Mouse (Mus musculus): ENCODE results near the gene Arrdc2. TPM values are rescaled to one million over a fixed set of nuclear protein-coding genes. Genes with fewer than 3 reads are reported as not detected.
A peak's percentile ranks its signal among the peaks of the same experiment; 100 is the strongest.

The Arrdc2 gene
- polyA plus RNA-seq, 1 experiment from 2014 or later, result 2.8 TPM

DNA sequence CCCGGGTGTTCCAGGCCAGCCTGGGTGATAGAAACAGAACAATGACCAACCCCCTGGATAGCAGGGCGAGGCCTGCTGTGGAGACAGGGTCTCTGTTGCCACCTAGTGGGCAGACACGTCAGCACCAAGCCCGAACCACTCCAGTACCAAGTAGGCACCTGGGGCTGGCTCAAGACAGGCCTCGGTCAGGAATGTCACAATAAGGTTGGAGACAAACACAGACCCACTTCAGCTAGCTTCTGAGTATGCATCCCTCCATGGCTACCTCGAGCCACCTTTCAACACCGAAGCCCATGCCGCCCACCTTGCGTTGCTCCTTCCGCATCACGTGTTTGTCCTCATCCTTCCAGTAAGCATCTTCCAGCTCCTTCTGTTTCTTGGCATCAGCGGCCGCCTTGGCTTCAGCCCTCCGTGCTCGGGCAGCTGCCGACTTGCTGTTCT, 30.1 kb upstream of the Arrdc2 start:
- Histone ChIP-seq H3K9ac (ENCODE audit: low read length) (no peak overlapping the region), H3K9me3 (ENCODE audit: control insufficient read depth, low read length) (no peaks in the 10 kb centered on the region), H3K27ac (replicated peaks in 1 of 2; ENCODE audit: control insufficient read depth in 1 of 2, insufficient read depth in 1 of 2, low read depth in 2 of 2, low read length in 2 of 2) (no peak overlapping the region), H3K36me3 (ENCODE audit: control insufficient read depth, insufficient read depth, low read length) (peaks cover 10% of the 10 kb centered on the region), H3K4me1 (ENCODE audit: control insufficient read depth in 2 of 2, insufficient read depth in 2 of 2, low read length in 2 of 2) (peaks cover 16 to 20% of the 10 kb centered on the region in 2 experiments), H3K4me3 (ENCODE audit: control insufficient read depth in 1 of 2, insufficient read depth in 1 of 2, low read depth in 1 of 2, low read length in 2 of 2) (no peak overlapping the region), H3K27me3 (ENCODE audit: control insufficient read depth, insufficient read depth, low read length) (no peaks in the 10 kb centered on the region), H3K4me2 (ENCODE audit: low read length) (no peak overlapping the region)
- ATAC-seq (ENCODE audit: insufficient number of reproducible peaks, insufficient read depth, low FRiP score, low read depth), result no peak
- 45% methylated on average over 16 of the region's 16 CpGs for WGBS

DNA sequence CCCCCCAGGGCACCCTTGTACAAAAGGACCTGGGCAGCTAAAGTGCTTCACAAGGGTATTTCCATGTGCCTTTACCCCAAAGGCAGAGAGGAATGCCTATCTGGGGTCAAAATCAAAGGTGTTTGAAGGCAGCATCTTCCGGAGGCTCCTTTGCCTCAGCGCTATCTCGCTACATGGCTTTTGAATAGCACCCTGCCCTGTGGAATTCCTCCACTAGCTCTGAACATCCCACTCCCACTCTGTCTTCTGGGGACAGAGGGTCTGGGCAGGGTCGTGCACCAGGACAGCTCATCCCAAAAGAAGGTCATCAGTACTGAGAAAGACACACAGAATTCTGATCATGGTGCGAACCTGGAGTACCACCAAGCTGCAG, 29.7 kb upstream of the Arrdc2 start:
- peaks cover 4% of the 10 kb centered on the region; the same call in 1 of the 2 replicates for H3K27me3 ChIP-seq (ENCODE audit: control insufficient read depth, insufficient read depth, low read length)
- H3K9me3 ChIP-seq (ENCODE audit: control insufficient read depth, low read length), result no peaks in the 10 kb centered on the region
- H3K36me3 ChIP-seq (ENCODE audit: control insufficient read depth, insufficient read depth, low read length), result peaks cover 10% of the 10 kb centered on the region
- no peak overlapping the region for H3K9ac ChIP-seq (ENCODE audit: low read length)
- 44% methylated on average over 5 of the region's 5 CpGs for WGBS
- no peak overlapping the region for H3K27ac ChIP-seq (replicated peaks in 1 of 2; ENCODE audit: control insufficient read depth in 1 of 2, insufficient read depth in 1 of 2, low read depth in 2 of 2, low read length in 2 of 2)
- H3K4me2 ChIP-seq (ENCODE audit: low read length), result no peak overlapping the region
- H3K4me3 ChIP-seq (ENCODE audit: control insufficient read depth in 1 of 2, insufficient read depth in 1 of 2, low read depth in 1 of 2, low read length in 2 of 2), result no peak overlapping the region
- peaks cover 19 to 25% of the 10 kb centered on the region in 2 experiments for H3K4me1 ChIP-seq (ENCODE audit: control insufficient read depth in 2 of 2, insufficient read depth in 2 of 2, low read length in 2 of 2)
- ATAC-seq (ENCODE audit: insufficient number of reproducible peaks, insufficient read depth, low FRiP score, low read depth), result no peak

DNA sequence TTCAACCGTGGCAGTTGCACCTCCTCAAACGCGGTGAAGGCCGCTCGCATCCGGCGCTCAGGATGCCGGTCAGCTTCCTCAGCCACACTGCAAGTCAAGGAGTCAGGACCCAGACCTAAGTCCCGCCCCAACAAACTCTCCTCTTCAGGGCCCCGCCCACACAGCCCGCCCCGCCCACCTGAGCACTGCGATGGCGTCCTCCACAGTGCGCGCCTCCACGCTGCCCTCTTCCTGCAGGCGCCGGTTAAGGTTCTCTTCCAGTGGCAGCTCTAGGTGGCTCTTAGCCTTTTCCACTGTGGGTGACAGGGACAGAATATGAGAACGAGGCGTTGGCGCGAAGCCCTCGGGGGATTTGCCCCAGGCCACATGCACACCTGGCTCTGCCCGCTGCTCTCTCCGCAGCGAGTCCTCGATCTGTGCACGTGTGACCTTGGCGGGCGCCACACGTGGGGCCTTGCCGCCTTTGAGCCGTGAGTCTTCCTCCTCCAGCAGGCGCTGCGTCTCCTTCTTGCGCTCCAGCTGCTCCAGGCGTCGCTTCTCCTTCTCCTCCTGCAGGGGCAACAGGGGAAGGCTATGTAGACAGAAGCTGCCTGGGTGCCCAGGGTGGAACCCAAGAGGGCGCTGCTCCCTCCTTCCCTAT, 29.2 kb upstream of the Arrdc2 start:
- H3K4me2 ChIP-seq (ENCODE audit: low read length), result peak overlapping the region; percentile 32; the same call in 1 of the 2 replicates
- no peak overlapping the region for H3K27ac ChIP-seq (replicated peaks in 1 of 2; ENCODE audit: control insufficient read depth in 1 of 2, insufficient read depth in 1 of 2, low read depth in 2 of 2, low read length in 2 of 2)
- peaks cover 9% of the 10 kb centered on the region; the same call in 1 of the 2 replicates for H3K27me3 ChIP-seq (ENCODE audit: control insufficient read depth, insufficient read depth, low read length)
- WGBS, result 36% methylated on average over 40 of the region's 40 CpGs
- peaks cover 10% of the 10 kb centered on the region for H3K36me3 ChIP-seq (ENCODE audit: control insufficient read depth, insufficient read depth, low read length)
- H3K9me3 ChIP-seq (ENCODE audit: control insufficient read depth, low read length), result no peaks in the 10 kb centered on the region
- H3K4me3 ChIP-seq (ENCODE audit: control insufficient read depth in 1 of 2, insufficient read depth in 1 of 2, low read depth in 1 of 2, low read length in 2 of 2), result no peak overlapping the region
- ATAC-seq (ENCODE audit: insufficient number of reproducible peaks, insufficient read depth, low FRiP score, low read depth), result no peak
- H3K9ac ChIP-seq (ENCODE audit: low read length), result no peak overlapping the region
- H3K4me1 ChIP-seq (ENCODE audit: control insufficient read depth in 2 of 2, insufficient read depth in 2 of 2, low read length in 2 of 2), result peaks cover 21 to 29% of the 10 kb centered on the region in 2 experiments

DNA sequence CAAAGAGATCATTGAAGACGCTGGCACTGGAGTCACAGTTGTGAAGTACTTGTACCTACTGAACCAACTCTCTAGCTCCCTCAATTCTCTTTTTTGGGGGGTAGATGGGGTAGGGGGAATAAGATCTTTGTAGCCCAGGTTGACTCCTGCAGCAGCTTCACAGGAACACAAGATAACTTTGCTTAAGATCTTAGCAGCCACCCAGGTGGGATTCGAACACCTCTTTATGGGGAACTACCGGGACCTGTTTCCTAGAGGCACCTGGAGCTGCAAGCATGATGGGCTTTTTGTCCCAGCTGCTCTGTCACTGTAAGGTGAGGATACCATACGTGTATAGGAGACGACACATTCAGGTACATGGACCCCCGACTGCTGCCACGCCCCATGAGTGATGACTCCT, 27.0 kb upstream of the Arrdc2 start:
- peaks cover 25 to 40% of the 10 kb centered on the region in 2 experiments for H3K4me1 ChIP-seq (ENCODE audit: control insufficient read depth in 2 of 2, insufficient read depth in 2 of 2, low read length in 2 of 2)
- peaks cover 10% of the 10 kb centered on the region for H3K36me3 ChIP-seq (ENCODE audit: control insufficient read depth, insufficient read depth, low read length)
- no peak overlapping the region for H3K4me3 ChIP-seq (ENCODE audit: control insufficient read depth in 1 of 2, insufficient read depth in 1 of 2, low read depth in 1 of 2, low read length in 2 of 2)
- peak overlapping the region; percentile 95; the same call in 1 of the 2 replicates for H3K4me2 ChIP-seq (ENCODE audit: low read length)
- no peaks in the 10 kb centered on the region for H3K9me3 ChIP-seq (ENCODE audit: control insufficient read depth, low read length)
- 80% methylated on average over 7 of the region's 7 CpGs for WGBS
- H3K27ac ChIP-seq (replicated peaks in 1 of 2; ENCODE audit: control insufficient read depth in 1 of 2, insufficient read depth in 1 of 2, low read depth in 2 of 2, low read length in 2 of 2), result no peak overlapping the region
- ATAC-seq (ENCODE audit: insufficient number of reproducible peaks, insufficient read depth, low FRiP score, low read depth), result no peak
- H3K27me3 ChIP-seq (ENCODE audit: control insufficient read depth, insufficient read depth, low read length), result peaks cover 28% of the 10 kb centered on the region
- H3K9ac ChIP-seq (ENCODE audit: low read length), result no peak overlapping the region

DNA sequence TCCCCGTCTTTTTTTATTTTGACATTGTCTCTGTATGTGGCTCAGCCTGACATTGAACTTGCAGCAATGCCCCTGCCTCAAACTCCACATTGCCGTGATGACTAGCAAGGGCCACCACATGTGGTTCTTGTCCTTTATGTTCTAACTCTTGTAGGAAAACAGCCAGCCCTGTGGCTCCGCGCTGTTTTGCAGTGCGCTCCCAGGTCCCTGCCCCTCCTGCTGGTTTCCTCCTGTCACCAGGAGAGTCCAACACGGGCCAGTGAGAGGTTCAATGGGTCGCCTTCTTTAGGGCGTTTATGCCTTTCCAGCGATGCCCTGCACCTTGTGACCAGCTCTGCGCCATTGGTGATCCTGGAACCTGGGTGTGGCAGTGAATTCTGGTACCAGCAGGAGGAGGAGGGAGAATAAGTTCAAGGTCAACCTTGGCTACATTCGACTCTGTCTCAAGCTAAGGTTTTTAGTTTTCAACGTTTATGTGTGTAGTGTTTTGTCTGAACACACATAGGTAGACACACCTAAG, 26.5 kb upstream of the Arrdc2 start:
- Histone ChIP-seq H3K9me3 (ENCODE audit: control insufficient read depth, low read length) (no peaks in the 10 kb centered on the region), H3K4me1 (ENCODE audit: control insufficient read depth in 2 of 2, insufficient read depth in 2 of 2, low read length in 2 of 2) (peaks cover 23 to 38% of the 10 kb centered on the region in 2 experiments), H3K27ac (replicated peaks in 1 of 2; ENCODE audit: control insufficient read depth in 1 of 2, insufficient read depth in 1 of 2, low read depth in 2 of 2, low read length in 2 of 2) (peak overlapping the region; percentile 66 to 73), H3K4me3 (ENCODE audit: control insufficient read depth in 1 of 2, insufficient read depth in 1 of 2, low read depth in 1 of 2, low read length in 2 of 2) (peak overlapping the region; percentile 51 to 69), H3K9ac (ENCODE audit: low read length) (peak overlapping the region; percentile 55), H3K36me3 (ENCODE audit: control insufficient read depth, insufficient read depth, low read length) (peaks cover 10% of the 10 kb centered on the region), H3K27me3 (ENCODE audit: control insufficient read depth, insufficient read depth, low read length) (peaks cover 32% of the 10 kb centered on the region), H3K4me2 (ENCODE audit: low read length) (peak overlapping the region; percentile 95)
- WGBS, result 5% methylated on average over 12 of the region's 12 CpGs
- no peak for ATAC-seq (ENCODE audit: insufficient number of reproducible peaks, insufficient read depth, low FRiP score, low read depth)

DNA sequence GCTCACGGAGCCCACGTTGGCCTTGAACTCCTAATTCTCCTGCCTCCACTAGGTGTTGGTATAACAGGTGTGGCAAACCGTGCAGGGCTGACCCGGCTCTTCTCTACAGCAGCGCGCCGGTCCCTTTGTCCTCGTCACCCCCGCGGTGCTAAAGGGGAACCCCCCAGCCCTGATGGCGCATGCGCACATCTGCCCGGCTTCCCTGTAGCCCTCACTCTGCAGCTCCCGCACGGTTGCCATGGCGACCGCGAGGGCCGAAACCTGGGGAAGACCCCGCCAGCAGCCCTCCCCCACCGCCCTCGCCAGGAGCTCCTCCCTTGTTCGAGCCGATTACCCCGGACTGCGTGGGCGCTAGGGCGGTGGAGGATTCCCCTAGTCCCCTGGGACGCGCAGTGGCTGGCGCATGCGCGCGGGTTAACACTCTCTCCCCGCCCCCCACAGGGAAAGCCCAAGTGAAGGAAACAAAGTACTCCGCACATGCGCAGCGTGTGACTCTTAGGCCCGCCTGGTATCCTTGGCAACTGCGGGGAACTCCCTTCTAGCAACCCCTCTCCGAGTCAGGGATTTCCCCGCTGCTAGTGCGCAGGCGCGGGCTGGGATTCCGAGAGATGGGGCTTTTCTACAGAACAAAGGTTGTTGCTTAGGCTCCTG, 26.0 kb upstream of the Arrdc2 start:
- H3K4me3 ChIP-seq (ENCODE audit: control insufficient read depth in 1 of 2, insufficient read depth in 1 of 2, low read depth in 1 of 2, low read length in 2 of 2), result peak overlapping the region; percentile 51 to 69
- peaks cover 10% of the 10 kb centered on the region for H3K36me3 ChIP-seq (ENCODE audit: control insufficient read depth, insufficient read depth, low read length)
- H3K4me1 ChIP-seq (ENCODE audit: control insufficient read depth in 2 of 2, insufficient read depth in 2 of 2, low read length in 2 of 2), result peaks cover 20 to 36% of the 10 kb centered on the region in 2 experiments
- WGBS, result under 1% methylated on average over 46 of the region's 46 CpGs
- peaks cover 32% of the 10 kb centered on the region for H3K27me3 ChIP-seq (ENCODE audit: control insufficient read depth, insufficient read depth, low read length)
- no peaks in the 10 kb centered on the region for H3K9me3 ChIP-seq (ENCODE audit: control insufficient read depth, low read length)
- peak overlapping the region; percentile 78 for H3K9ac ChIP-seq (ENCODE audit: low read length)
- peak overlapping the region; percentile 66 to 84 for H3K27ac ChIP-seq (replicated peaks in 1 of 2; ENCODE audit: control insufficient read depth in 1 of 2, insufficient read depth in 1 of 2, low read depth in 2 of 2, low read length in 2 of 2)
- peak overlapping the region; percentile 95 for H3K4me2 ChIP-seq (ENCODE audit: low read length)
- peak; percentile 88 for ATAC-seq (ENCODE audit: insufficient number of reproducible peaks, insufficient read depth, low FRiP score, low read depth)

DNA sequence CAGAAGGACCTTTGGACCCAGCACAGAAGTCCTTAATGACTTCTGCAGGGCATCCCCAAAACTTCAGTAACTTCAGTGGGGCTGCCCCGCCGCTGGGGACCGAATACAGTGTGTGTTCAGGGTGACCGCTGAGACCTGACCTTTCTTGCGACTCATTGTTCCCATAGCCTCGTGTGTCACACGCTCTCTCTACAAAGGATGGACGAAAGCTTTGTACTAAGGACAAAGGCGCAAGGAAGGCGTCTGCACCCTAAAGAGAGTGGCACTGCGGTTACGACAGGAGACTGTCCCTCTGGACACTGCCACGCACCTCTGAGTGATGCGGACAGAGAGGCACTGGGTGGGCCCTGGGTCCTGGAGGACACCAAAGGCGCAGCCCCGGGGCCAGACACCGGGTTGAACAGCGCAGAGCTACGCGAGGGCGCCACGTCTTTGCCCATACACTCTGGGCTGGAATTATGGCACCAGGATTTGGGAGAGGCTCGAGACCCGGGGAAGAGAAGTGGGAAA, 25.2 kb upstream of the Arrdc2 start:
- peak overlapping the region; percentile 44 to 84 for H3K27ac ChIP-seq (replicated peaks in 1 of 2; ENCODE audit: control insufficient read depth in 1 of 2, insufficient read depth in 1 of 2, low read depth in 2 of 2, low read length in 2 of 2)
- H3K9ac ChIP-seq (ENCODE audit: low read length), result peak overlapping the region; percentile 78
- 2% methylated on average over 24 of the region's 24 CpGs for WGBS
- peaks cover 20 to 36% of the 10 kb centered on the region in 2 experiments for H3K4me1 ChIP-seq (ENCODE audit: control insufficient read depth in 2 of 2, insufficient read depth in 2 of 2, low read length in 2 of 2)
- H3K4me2 ChIP-seq (ENCODE audit: low read length), result peak overlapping the region; percentile 95
- ATAC-seq (ENCODE audit: insufficient number of reproducible peaks, insufficient read depth, low FRiP score, low read depth), result no peak
- H3K4me3 ChIP-seq (ENCODE audit: control insufficient read depth in 1 of 2, insufficient read depth in 1 of 2, low read depth in 1 of 2, low read length in 2 of 2), result peak overlapping the region; percentile 51 to 69
- H3K27me3 ChIP-seq (ENCODE audit: control insufficient read depth, insufficient read depth, low read length), result peaks cover 32% of the 10 kb centered on the region
- peaks cover 10% of the 10 kb centered on the region for H3K36me3 ChIP-seq (ENCODE audit: control insufficient read depth, insufficient read depth, low read length)
- H3K9me3 ChIP-seq (ENCODE audit: control insufficient read depth, low read length), result no peaks in the 10 kb centered on the region
